Mouse (Mus musculus) kidney, adult 8-10 months (tissue): ENCODE results near the gene Ipp.

Experiments used
- DNase-seq, 2 experiments: peaks; one replicate each; pipeline ENCODE4 v3.0.0; 2022

The Ipp gene

GRCm38 (mm10) chr4:116507425-116508218, at the start of gene Ipp:
Gene Ipp (plus strand): TSS chr4:116507549.
- DNase-seq: peak; percentile 95 to 96

GRCm38 (mm10) chr4:116461943-116462342, 45.4 kb upstream of the Ipp start:
- DNase-seq: no peak

- DNase-seq: peak in 1 of 2 experiments; percentile 10
Measured at GRCm38 (mm10) chr4:116463231-116464125, 43.9 kb upstream of the Ipp start.

GRCm38 (mm10) chr4:116464126-116464981, 43.0 kb upstream of the Ipp start, which contains the start of gene Mast2:
Gene Mast2 (minus strand): TSS chr4:116464183.
- DNase-seq: peak; percentile 78 to 83

- no peak for DNase-seq
Measured at GRCm38 (mm10) chr4:116481322-116481721, 26.0 kb upstream of the Ipp start.

- DNase-seq: no peak
Measured at GRCm38 (mm10) chr4:116483476-116483875, 23.9 kb upstream of the Ipp start.

- peak; percentile 31 to 33 for DNase-seq
Measured at GRCm38 (mm10) chr4:116491119-116491536, 16.2 kb upstream of the Ipp start.

- DNase-seq: no peak
Measured at GRCm38 (mm10) chr4:116491886-116492285, 15.5 kb upstream of the Ipp start.

- no peak for DNase-seq
Measured at GRCm38 (mm10) chr4:116492460-116492859, 14.9 kb upstream of the Ipp start.

- DNase-seq: no peak
Measured at GRCm38 (mm10) chr4:116493646-116494045, 13.7 kb upstream of the Ipp start.

- DNase-seq: peak; percentile 43 to 49
Measured at GRCm38 (mm10) chr4:116499978-116500377, 7.4 kb upstream of the Ipp start.

- no peak for DNase-seq
Measured at GRCm38 (mm10) chr4:116506886-116507424, 394 bp upstream of the Ipp start.

GRCm38 (mm10) chr4:116531109-116531508, 23.8 kb downstream of the Ipp start:
- no peak for DNase-seq

- no peak for DNase-seq
Measured at GRCm38 (mm10) chr4:116536351-116536750, 29.0 kb downstream of the Ipp start.

- no peak for DNase-seq
Measured at GRCm38 (mm10) chr4:116537737-116538136, 30.4 kb downstream of the Ipp start.

- DNase-seq: no peak
Measured at GRCm38 (mm10) chr4:116550432-116550831, 43.1 kb downstream of the Ipp start.

GRCm38 (mm10) chr4:116553035-116553434, 45.7 kb downstream of the Ipp start:
- DNase-seq: no peak

- DNase-seq: peak; percentile 74 to 85
Measured at GRCm38 (mm10) chr4:116555413-116556300, 48.3 kb downstream of the Ipp start, which contains the start of gene Tmem69. Gene Tmem69 (minus strand): TSS chr4:116555936.

GRCm38 (mm10) chr4:116556561-116557305, 49.4 kb downstream of the Ipp start:
- DNase-seq: peak; percentile 94 to 95
